Mouse (Mus musculus): Measurements from ENCODE around the gene Btbd35f7.
"Not testable (repeated sequence)": the region's sequence is repeated elsewhere in the genome, so short reads cannot be mapped to it uniquely, and the experiment has no call there.

The Btbd35f7 gene

GRCm38 (mm10) chrX:5668767-5669166, at the start of gene Btbd35f7:
Gene Btbd35f7 (plus strand): TSS chrX:5669067.
- DNase-seq (ENCODE audit: low read depth, low spot score) = not testable (repeated sequence)
